Comparison of ENCODE assay signal across 8 mouse cellular contexts in the genomic region with DNA sequence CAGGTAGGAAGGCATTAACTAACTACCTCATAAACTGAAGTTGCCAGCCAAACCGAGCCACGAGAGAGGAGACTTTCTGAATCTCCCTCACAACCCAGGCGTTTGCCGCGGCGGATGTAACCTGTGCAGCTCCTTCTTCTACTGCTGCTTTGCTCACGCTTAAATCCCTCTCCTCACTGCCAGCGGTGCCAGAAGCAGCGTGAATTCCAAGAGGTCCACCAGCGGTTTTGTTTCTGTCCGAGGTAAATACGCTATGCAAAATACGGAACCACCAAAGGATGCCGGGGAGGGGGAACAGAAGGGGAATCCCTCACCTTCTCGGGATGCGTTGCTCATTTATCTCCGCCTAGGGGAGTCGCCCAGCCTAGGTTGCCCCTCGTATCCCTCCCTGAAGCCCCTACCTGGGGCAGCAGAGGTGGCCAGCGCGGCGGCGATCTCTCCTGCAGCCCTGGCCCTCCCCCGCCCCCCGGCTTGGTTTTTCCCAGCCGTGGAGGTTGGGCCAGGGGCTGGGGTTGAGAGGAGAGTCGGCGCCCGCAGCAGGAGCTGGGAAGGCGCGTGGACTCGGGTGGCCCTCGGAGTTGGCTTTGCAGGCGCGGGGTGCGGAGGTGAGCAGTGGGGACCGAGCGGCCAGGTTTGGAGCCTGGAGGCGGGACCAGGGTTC. TPM values are rescaled to one million over a fixed set of nuclear protein-coding genes. Genes with fewer than 3 reads are reported as not detected.
DNase-seq lines count a peak whose midpoint lies in the region; ATAC-seq and TF ChIP-seq lines count a peak whose summit lies in the region.

TSS of gene Tpbg (plus strand) at position 30 of the 661 bp plus-strand sequence.

- peak; percentile 59 for DNase-seq in adrenal gland, adult 2 months
- DNase-seq in kidney, postnatal 25 days: peak; percentile 31 to 57
- peak; percentile 51 for DNase-seq in lung, postnatal 10 days
- peak; percentile 82 for DNase-seq in retina, postnatal 1 day
- no peak for DNase-seq in thymus, postnatal 10 days (ENCODE audit: low spot score in 2 of 2)

- WGBS in embryonic facial prominence, embryonic 15.5 days: under 1% methylated on average over 38 of the region's 39 CpGs
- WGBS in heart, embryonic 16.5 days: under 1% methylated on average over 39 of the region's 39 CpGs

- H3K9me3 ChIP-seq in E14TG2a.4 (ENCODE audit: low read length): 0 out of 2 replicates have a peak, but pooled peaks cover 3% of the 10 kb centered on the region
- H3K9me3 ChIP-seq in embryonic facial prominence, embryonic 15.5 days (replicated peaks): no peaks in the 10 kb centered on the region
- H3K9me3 ChIP-seq in heart, embryonic 16.5 days (replicated peaks; ENCODE audit: control insufficient read depth, low read length): no peaks in the 10 kb centered on the region

- peaks cover 5% of the 10 kb centered on the region; the same call in 1 of the 2 replicates for H3K36me3 ChIP-seq in E14TG2a.4 (ENCODE audit: insufficient read depth, low read length)
- H3K36me3 ChIP-seq in embryonic facial prominence, embryonic 15.5 days: no peaks in the 10 kb centered on the region; the same call in 1 of the 2 replicates
- H3K36me3 ChIP-seq in heart, embryonic 16.5 days (ENCODE audit: control insufficient read depth, insufficient read depth): no peaks in the 10 kb centered on the region

- H3K4me2 ChIP-seq in embryonic facial prominence, embryonic 15.5 days (replicated peaks): peak within 1 kb of the TSS; percentile 97
- H3K4me2 ChIP-seq in heart, embryonic 16.5 days (ENCODE audit: low read depth, low read length): peak within 1 kb of the TSS; percentile 99

- ATAC-seq in embryonic facial prominence, embryonic 15.5 days (ENCODE audit: insufficient number of reproducible peaks, low FRiP score, low TSS enrichment, low read depth): peak; percentile 78
- peak; percentile 59; the same call in 1 of the 2 replicates for ATAC-seq in heart, embryonic 16.5 days (replicated peaks; ENCODE audit: extremely low read depth, insufficient read depth, low FRiP score)

- peak within 1 kb of the TSS; percentile 87 for H3K4me3 ChIP-seq in E14TG2a.4 (replicated peaks; ENCODE audit: low read length)
- H3K4me3 ChIP-seq in embryonic facial prominence, embryonic 15.5 days (replicated peaks): peak within 1 kb of the TSS; percentile 73
- H3K4me3 ChIP-seq in heart, embryonic 16.5 days (ENCODE audit: low read length): peak within 1 kb of the TSS; percentile 60

- H3K9ac ChIP-seq in embryonic facial prominence, embryonic 15.5 days: peak within 1 kb of the TSS; percentile 59
- peak within 1 kb of the TSS; percentile 67 for H3K9ac ChIP-seq in heart, embryonic 16.5 days (ENCODE audit: low read length)

- TF ChIP-seq CTCF in E14TG2a.4 (conservative IDR thresholded peaks at IDR 0.05; ENCODE audit: low read length): no peak

- H3K27ac ChIP-seq in embryonic facial prominence, embryonic 15.5 days (replicated peaks): peak within 1 kb of the TSS; percentile 96
- H3K27ac ChIP-seq in heart, embryonic 16.5 days (ENCODE audit: low read length): peak within 1 kb of the TSS; percentile 61

- peaks cover 60% of the 10 kb centered on the region for H3K27me3 ChIP-seq in E14TG2a.4 (ENCODE audit: insufficient read depth, low read length)
- no peaks in the 10 kb centered on the region for H3K27me3 ChIP-seq in embryonic facial prominence, embryonic 15.5 days
- peaks cover 13% of the 10 kb centered on the region for H3K27me3 ChIP-seq in heart, embryonic 16.5 days (ENCODE audit: control insufficient read depth, insufficient read depth, low read length)

- peaks cover 16% of the 10 kb centered on the region for H3K4me1 ChIP-seq in E14TG2a.4 (replicated peaks; ENCODE audit: low read depth, low read length)
- peaks cover 20% of the 10 kb centered on the region for H3K4me1 ChIP-seq in embryonic facial prominence, embryonic 15.5 days
- H3K4me1 ChIP-seq in heart, embryonic 16.5 days (ENCODE audit: control insufficient read depth, insufficient read depth, low read length): peaks cover 5% of the 10 kb centered on the region

RNA-seq across cellular contexts. Expression of gene Tpbg, which starts in this region (rescaled TPM):
- 1 to 10 TPM; 1.0 to 1.7 TPM for total RNA-seq in adrenal gland, adult 2 months (2021)
- polyA plus RNA-seq in adrenal gland, adult 2 months (2012; rRNA removed): 1.9 and 2.4 TPM in 2 replicates
- 28.9 and 31.0 TPM in 2 replicates for polyA plus RNA-seq in embryonic facial prominence, embryonic 15.5 days (2015; fragmentation: Nextera tagmentation; extraction: Ambion mirVana)
- 3.1 and 3.4 TPM in 2 replicates for polyA plus RNA-seq in heart, embryonic 16.5 days (2015; fragmentation: Nextera tagmentation; extraction: Ambion mirVana)

Comparison
In these comparisons a context has a peak if more than half of its experiments do, and no peak if none do; other contexts are left out.
1. DNase-seq: peak in adrenal gland, adult 2 months (single experiment), kidney, postnatal 25 days (2 of 2), lung, postnatal 10 days (single experiment) and retina, postnatal 1 day (single experiment); none in thymus, postnatal 10 days (0 of 2).
2. Peak in every context shown above with its lines, with median percentiles within 50 percentile points of each other: H3K4me3 ChIP-seq.